Mouse (Mus musculus) CH12.LX (cell line): ENCODE measurements at regions not wholly inside any gene's neighbourhood (a gene's known extent, or its start where the extent isn't known, plus 50 kb on each side); places are given as distances from the start of the nearest gene placed in this dataset.

Source experiments
- CTCF ChIP-seq, 2 experiments: IDR thresholded peaks in 1 of 2; conservative IDR thresholded peaks in 1 of 2; 2 replicates each; pipeline ENCODE4 v1.5.1; 2011 to 2012; ENCODE audit warnings: low read depth in 2 of 2, low read length in 2 of 2, improper control_type of control experiment in 1 of 2, inconsistent platforms in 1 of 2, mild to moderate bottlenecking in 1 of 2, moderate library complexity in 1 of 2
- EP300 ChIP-seq: IDR thresholded peaks from 2 replicates; pipeline ENCODE4 v1.6.1; 2011; ENCODE audit warnings: low read length, improper control_type of control experiment
- NRF1 ChIP-seq: IDR thresholded peaks from 2 replicates; pipeline ENCODE4 v1.6.1; 2014; ENCODE audit warnings: low read depth, mild to moderate bottlenecking, inconsistent platforms, low read length, improper control_type of control experiment, moderate library complexity
- POLR2A ChIP-seq: IDR thresholded peaks from 2 replicates; pipeline ENCODE4 v1.6.1; 2011; ENCODE audit warnings: low read depth, mild to moderate bottlenecking, improper control_type of control experiment, low read length
- SIN3A ChIP-seq: IDR thresholded peaks from 2 replicates; pipeline ENCODE4 v1.6.1; 2012; ENCODE audit warnings: low read length, improper control_type of control experiment, inconsistent platforms
- USF1 ChIP-seq: IDR thresholded peaks from 2 replicates; pipeline ENCODE4 v1.6.1; 2014; ENCODE audit warnings: low read depth, mild to moderate bottlenecking, inconsistent platforms, low read length, improper control_type of control experiment
- USF2 ChIP-seq: conservative IDR thresholded peaks from 2 replicates; pipeline ENCODE4 v1.6.1; 2011; ENCODE audit warnings: low read depth, low read length, improper control_type of control experiment

DNA sequence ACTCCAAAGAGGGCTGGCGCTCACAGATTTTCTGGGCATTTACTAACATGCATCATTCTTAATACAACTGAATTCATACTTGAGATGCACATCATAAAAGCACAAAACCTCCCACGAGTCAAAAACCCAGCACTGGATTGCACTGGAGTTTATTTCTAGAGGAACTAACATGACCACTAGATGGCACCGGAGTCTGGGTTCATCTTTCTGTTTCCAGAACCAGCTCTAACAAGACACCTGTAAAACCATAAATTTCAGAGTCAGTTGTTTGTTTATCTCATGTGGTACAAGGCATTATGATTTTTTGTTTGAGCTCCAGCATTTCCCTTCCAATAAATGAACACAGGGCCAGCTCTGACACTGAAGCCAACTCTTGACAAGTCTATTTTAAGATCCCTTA, 179.2 kb downstream of the Tmem26 start:
- TF ChIP-seq CTCF (conservative IDR thresholded peaks at IDR 0.05 in 1 of 2, IDR thresholded peaks at IDR 0.05 in 1 of 2; ENCODE audit: low read depth in 2 of 2, low read length in 2 of 2) (peak; percentile 57 to 77), POLR2A (no peak), SIN3A (no peak), EP300 (no peak), USF1 (no peak), USF2 (no peak), NRF1 (no peak)
